Mouse (Mus musculus) adrenal gland, adult 10 weeks (tissue): ENCODE data around the gene Slc15a5. TPM values are rescaled to one million over a fixed set of nuclear protein-coding genes. Genes with fewer than 3 reads are reported as not detected.

Experiments
- polyA plus RNA-seq: library from polyadenylated mRNA; stranded (reverse); fragments of 350-450 nt; fragmentation: Illumina TruSeq; extraction: RNeasy Lipid Tissue Mini Kit (QIAGEN cat#74804); gene quantifications from one replicate; pipeline ENCODE4 v1.2.3, GENCODE M21; 2014; ENCODE audit warnings: low read depth, low replicate concordance

Slc15a5 gene
- not detected for polyA plus RNA-seq

DNA sequence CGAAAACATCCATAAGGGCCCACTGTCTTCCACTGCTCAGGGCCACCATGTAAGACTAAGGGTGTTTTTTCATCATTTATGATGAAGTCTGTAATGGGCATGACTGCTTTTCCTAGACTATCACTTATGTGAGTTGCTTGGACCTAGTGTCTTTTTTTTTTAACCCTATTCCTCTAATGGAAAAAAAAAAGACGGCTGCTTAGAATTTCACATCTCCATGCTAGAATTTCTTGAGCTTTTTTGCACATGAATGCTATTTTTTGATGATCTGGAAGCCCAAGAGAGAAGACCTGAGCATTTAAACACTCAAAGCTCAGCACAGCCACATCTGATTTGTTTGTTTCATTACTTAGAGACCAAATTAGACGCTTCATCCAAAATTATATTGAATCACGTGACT lies at the start of gene Slc15a5:
Gene Slc15a5 (minus strand): TSS at position 101 of the 400 bp plus-strand sequence.

Other genes with a start within 250 kb of the Slc15a5 start
- gene Mgst1, start 60.4 kb upstream of the Slc15a5 start, polyA plus RNA-seq, result 5,185 TPM